Mouse (Mus musculus): Measurements from ENCODE around the gene Hes3.

The Hes3 gene

GRCm38 (mm10) chr4:152257070-152257469 lies 34.4 kb downstream of the Hes3 start:
- CTCF ChIA-PET: no interaction called here

DNA sequence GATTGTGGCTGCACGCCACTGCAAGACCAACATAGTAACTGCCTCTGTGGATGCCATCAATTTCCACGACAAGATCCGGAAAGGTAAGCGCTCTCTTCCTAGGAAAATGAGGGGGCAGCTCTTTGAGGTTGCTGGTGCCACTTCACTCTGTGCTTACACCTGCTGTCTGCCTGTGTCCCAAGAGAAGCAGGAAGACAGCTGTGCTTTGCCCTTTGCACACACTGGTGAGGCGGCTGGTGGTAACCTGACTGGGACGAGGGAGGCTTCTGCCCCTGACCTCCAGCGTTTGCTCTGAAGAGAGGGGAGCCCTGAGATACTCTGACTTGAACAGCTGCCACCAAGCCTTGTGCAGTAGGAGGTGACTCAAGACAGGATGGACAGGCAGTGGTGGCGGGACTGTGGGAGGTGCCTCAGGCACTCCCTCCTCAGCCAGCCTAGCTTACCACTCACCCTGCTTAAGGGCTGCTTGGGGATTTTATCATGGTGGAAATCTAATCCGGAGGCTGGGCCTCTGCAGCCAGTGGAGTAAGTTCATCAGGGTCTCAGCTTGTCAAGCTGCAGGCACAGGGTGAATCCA lies 38.2 kb downstream of the Hes3 start:
- CTCF ChIA-PET: interaction anchor here (0.6 kb wide), 1 partner anchor 39 kb away, joined by 3 read pairs; no protein-coding TSS in a partner anchor

GRCm38 (mm10) chr4:152250615-152251014 lies 40.8 kb downstream of the Hes3 start:
- CTCF ChIA-PET: no interaction called here

DNA sequence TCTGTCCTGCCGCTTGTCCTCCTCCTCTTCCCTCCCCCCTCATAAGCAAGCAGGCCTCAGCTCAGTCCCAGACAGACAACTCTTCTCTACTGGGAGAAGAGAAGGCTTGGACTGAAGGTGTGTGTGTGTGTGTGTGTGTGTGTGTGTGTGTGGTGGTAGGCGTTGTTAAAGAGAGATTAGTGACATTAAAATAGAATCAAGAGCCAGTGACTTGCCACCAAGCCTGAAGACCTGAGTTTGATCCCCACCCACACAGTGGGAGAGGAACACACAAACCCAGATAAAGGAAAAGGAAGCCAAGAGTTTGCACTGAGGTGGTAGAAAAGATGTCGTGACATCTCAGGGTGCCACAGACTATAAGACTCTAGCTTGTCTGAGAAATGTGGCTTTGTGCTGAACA lies 44.3 kb downstream of the Hes3 start:
- CTCF ChIA-PET: no interaction called here

- CTCF ChIA-PET: no interaction called here
These were observed 45.5 kb downstream of the Hes3 start for GRCm38 (mm10) chr4:152246011-152246410.

DNA sequence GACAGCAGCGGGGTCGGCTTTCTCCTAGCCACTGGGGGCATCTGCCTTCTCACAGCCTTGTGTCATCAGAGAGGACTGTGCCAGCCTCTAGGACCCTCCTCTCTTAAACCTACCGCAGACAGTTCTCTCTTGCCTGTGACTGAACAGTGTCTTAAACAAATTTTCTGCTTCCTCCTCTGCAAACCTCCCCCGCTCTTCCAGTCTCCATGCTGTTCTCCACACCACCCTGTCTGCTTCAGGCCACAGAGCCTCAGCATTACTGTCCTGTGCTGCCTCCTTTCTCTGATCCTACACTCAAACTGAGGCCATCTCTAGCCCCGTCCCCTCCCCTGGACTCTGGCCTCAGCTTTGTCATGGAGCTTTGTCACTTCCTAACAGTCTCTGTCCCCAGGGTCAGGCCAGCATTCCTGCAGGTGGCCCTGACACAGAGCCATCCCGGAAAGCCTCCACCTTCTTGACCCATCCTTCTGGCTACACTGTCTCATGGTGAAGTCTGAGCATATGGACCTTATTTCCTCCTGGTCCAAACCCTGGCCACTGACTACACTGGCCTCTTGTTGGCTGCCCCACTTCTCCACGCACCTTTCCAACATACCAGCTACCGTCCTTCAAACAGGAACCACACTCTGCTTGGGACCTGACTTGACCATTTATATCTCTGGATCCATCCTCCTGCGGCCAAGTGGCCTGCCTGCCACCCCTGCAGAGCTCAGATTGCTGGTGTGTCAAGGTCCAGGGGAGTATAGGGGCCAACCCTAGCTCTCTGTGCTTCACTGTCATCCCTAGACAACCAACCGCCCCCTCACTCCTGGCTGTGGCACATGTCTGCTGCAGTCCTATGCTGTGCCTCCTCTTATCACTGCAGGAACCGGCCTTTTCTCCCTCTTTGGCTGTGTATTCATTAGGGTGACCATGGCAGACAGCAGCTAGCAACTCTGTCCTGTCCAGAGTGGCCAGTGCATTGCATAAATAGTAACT lies 46.6 kb downstream of the Hes3 start:
- CTCF ChIA-PET: no interaction called here

DNA sequence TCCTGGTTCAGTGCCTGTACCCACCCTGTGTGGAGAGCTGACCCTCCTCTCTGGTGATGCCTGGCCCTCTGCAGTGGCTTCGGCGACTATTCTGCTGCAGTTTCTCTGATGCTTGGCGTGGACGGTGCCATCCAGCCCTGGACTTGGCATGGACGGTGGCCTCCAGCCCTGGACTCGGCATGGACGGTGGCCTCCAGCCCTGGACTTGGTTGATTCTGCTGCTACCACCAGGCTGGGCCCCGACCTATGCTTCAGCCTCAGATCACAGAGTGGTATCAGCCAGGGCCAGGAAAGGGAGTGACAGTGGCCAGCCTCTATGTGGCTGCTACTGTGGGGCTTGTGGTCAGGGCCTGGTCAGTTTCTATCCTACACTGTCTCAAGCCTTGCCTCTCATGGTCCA lies 47.5 kb downstream of the Hes3 start:
- CTCF ChIA-PET: no interaction called here

DNA sequence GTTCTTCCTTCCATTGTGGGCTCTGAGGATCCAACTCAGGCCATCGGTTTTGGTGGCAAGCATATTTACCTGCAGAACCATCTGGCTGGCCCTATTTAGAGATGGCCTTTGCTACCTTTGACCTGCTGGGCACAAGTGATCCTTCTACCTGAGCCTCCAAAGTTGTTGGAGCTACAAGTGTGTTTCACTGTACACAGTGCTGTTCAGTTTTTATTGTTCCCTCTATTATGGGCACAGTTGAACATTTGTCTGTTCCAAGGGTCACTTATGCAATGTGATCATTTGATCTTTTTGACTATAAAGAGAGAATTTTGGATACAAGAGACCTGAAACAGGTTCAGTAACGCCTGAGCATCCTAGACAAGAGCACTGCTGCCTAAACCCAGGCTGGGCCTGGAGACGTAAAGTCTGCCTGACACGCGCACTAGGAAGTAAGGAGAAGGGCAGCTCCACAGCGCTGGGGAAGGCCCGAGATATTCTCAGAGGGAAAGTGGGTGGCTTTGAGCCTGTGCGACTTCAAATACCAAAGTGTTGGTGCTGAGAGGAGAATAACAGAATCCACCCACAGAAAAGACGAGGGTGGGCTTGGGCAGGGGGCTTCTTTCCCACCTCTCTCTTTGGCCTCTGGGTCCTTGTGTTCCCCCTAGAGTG lies 48.1 kb downstream of the Hes3 start:
- CTCF ChIA-PET: no interaction called here

DNA sequence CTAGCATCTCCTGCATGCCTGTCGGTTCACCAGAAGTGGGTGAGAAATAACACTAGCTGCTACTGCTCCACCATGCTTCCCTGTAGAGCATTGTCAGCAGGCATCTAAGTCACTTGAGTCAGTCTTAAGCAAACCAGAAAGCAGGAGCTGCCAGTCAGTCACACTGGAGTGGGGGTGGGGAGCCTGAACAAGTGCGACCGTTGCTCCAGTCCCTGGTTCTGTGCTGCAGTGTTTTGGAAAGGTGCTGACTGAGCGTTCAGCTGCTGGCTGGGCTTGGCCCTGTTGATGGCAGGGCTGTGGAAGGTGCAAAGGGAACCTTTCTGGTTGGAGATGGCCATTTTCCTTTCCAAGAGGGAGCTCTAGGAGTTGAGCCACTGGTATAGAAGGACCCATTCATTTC lies 51.5 kb downstream of the Hes3 start:
- CTCF ChIA-PET: no interaction called here
